Comparison of ENCODE assay signal across 9 mouse cellular contexts in the genomic region with DNA sequence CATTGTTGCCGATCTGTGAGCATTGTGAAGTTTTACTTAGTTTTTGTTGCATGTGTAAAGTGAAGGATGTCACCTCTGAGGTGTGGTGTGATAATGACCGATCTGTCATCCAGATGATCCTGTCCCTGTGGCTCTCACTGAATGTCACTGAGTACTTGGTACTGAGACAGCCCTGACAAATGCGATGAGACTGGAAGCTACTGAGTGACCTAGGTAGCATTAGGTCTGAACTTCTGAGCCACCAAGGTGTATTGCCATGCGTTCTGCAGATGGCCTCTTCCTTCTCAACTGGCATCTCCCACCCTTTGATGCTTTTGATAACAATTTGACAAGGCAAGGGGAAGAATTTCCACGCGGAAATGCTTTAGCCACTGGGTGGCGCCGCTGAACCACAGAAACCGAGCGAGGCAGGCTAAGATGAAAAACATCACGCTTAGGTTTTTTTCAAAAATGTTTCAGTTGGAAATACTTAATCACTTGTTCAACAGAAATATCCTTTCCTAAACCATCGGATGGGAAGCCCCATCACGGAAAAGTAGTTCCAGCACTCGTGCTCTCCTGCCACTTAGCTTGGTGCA.
DNase-seq lines count a peak whose midpoint lies in the region; ATAC-seq and TF ChIP-seq lines count a peak whose summit lies in the region.
"Had no signal": no experiment of that assay in that cellular context is flagged by ENCODE, and none has a peak within 500 bp of the region (broad histone marks: within the 10 kb centered on the region; RNA-seq: fewer than 3 reads in every experiment).

No protein-coding gene starts in this region.

- H3K9me3 ChIP-seq in hindbrain, embryonic 10.5 days: no peaks in the 10 kb centered on the region
- H3K9me3 ChIP-seq in hindbrain, embryonic 13.5 days: no peaks in the 10 kb centered on the region
- H3K9me3 ChIP-seq in forebrain, embryonic 12.5 days: no peaks in the 10 kb centered on the region
- H3K9me3 ChIP-seq: liver, embryonic 13.5 days had no signal

- in situ Hi-C loops in Patski (cut with MboI; ENCODE audit: low pct_unique_long_range_greater_than_20kb): no loop called here

- H3K4me3 ChIP-seq in hindbrain, embryonic 10.5 days: no peak overlapping the region
- H3K4me3 ChIP-seq in hindbrain, embryonic 13.5 days: no peak overlapping the region
- H3K4me3 ChIP-seq in forebrain, embryonic 12.5 days (replicated peaks): no peak overlapping the region
- H3K4me3 ChIP-seq: liver, embryonic 13.5 days had no signal

- POLR2A ChIA-PET in Patski (lab: Charles Lee): no interaction called here

- no peaks in the 10 kb centered on the region for H3K36me3 ChIP-seq in hindbrain, embryonic 10.5 days
- H3K36me3 ChIP-seq in hindbrain, embryonic 13.5 days: no peaks in the 10 kb centered on the region
- no peaks in the 10 kb centered on the region for H3K36me3 ChIP-seq in forebrain, embryonic 12.5 days (replicated peaks)
- H3K36me3 ChIP-seq: liver, embryonic 13.5 days had no signal

- no peak overlapping the region for H3K4me2 ChIP-seq in hindbrain, embryonic 13.5 days
- no peak overlapping the region for H3K4me2 ChIP-seq in forebrain, embryonic 12.5 days
- H3K4me2 ChIP-seq: liver, embryonic 13.5 days had no signal

- peak; percentile 94 for TF ChIP-seq CTCF in Patski (IDR thresholded peaks at IDR 0.05)

- no peak for ATAC-seq in hindbrain, embryonic 13.5 days (ENCODE audit: low FRiP score)
- ATAC-seq in Patski: peak; percentile 44
- ATAC-seq in forebrain, embryonic 12.5 days (ENCODE audit: low FRiP score): peak; percentile 61
- ATAC-seq in megakaryocyte progenitor cell, adult 5-6 weeks (replicated peaks; ENCODE audit: poor library complexity): 0 out of 2 replicates have a peak, but pooled peaks have one; percentile 34

- WGBS in hindbrain, embryonic 10.5 days: 42% methylated on average over 14 of the region's 14 CpGs
- 39% methylated on average over 14 of the region's 14 CpGs for WGBS in hindbrain, embryonic 13.5 days
- WGBS in forebrain, embryonic 12.5 days: 33% methylated on average over 14 of the region's 14 CpGs

- no peak overlapping the region for H3K9ac ChIP-seq in hindbrain, embryonic 13.5 days
- H3K9ac ChIP-seq in forebrain, embryonic 12.5 days: no peak overlapping the region
- H3K9ac ChIP-seq: liver, embryonic 13.5 days had no signal

- H3K27ac ChIP-seq in hindbrain, embryonic 10.5 days: no peak overlapping the region
- no peak overlapping the region for H3K27ac ChIP-seq in hindbrain, embryonic 13.5 days
- H3K27ac ChIP-seq in forebrain, embryonic 12.5 days: no peak overlapping the region
- H3K27ac ChIP-seq: liver, embryonic 13.5 days had no signal

- CTCF ChIA-PET in Patski (lab: Charles Lee): interaction anchor here (1.9 to 3.5 kb wide), 2 partner anchors 10 to 20 kb away, joined by 6 to 11 read pairs; no protein-coding TSS in a partner anchor

- no peaks in the 10 kb centered on the region for H3K27me3 ChIP-seq in hindbrain, embryonic 10.5 days (ENCODE audit: insufficient read depth, poor library complexity, severe bottlenecking)
- no peaks in the 10 kb centered on the region for H3K27me3 ChIP-seq in hindbrain, embryonic 13.5 days
- no peaks in the 10 kb centered on the region for H3K27me3 ChIP-seq in Patski
- no peaks in the 10 kb centered on the region for H3K27me3 ChIP-seq in forebrain, embryonic 12.5 days
- H3K27me3 ChIP-seq: liver, embryonic 13.5 days had no signal

- H3K4me1 ChIP-seq in hindbrain, embryonic 10.5 days (replicated peaks): no peaks in the 10 kb centered on the region
- H3K4me1 ChIP-seq in hindbrain, embryonic 13.5 days (replicated peaks): no peaks in the 10 kb centered on the region
- no peaks in the 10 kb centered on the region for H3K4me1 ChIP-seq in forebrain, embryonic 12.5 days
- H3K4me1 ChIP-seq: liver, embryonic 13.5 days had no signal

- peak; percentile 57 for DNase-seq in hindbrain, embryonic 10.5 days (ENCODE audit: low spot score)
- DNase-seq in Patski (ENCODE audit: low read depth, low spot score): no peak
- peak; percentile 51 for DNase-seq in layer of hippocampus, adult 9-10 months (ENCODE audit: low spot score)
- DNase-seq in right cerebral cortex, postnatal 4 days: peak; percentile 90
- DNase-seq in urinary bladder, adult 18-20 months (ENCODE audit: low spot score in 2 of 2): no peak
- DNase-seq: liver, embryonic 13.5 days had no signal

Comparison
In these comparisons a context has a peak if more than half of its experiments do, and no peak if none do; other contexts are left out.
1. DNase-seq: peak in hindbrain, embryonic 10.5 days (single experiment), layer of hippocampus, adult 9-10 months (single experiment) and right cerebral cortex, postnatal 4 days (single experiment); none in Patski (single experiment) and urinary bladder, adult 18-20 months (0 of 2).